Mouse (Mus musculus): ENCODE data around the gene Asah2. TPM values are rescaled to one million over a fixed set of nuclear protein-coding genes. Genes with fewer than 3 reads are reported as not detected.

Asah2 gene
- polyA plus RNA-seq, 1 experiment = 3.6 TPM

- Histone ChIP-seq H3K27ac (ENCODE audit: insufficient read depth, low read length) (no peak overlapping the region), H3K9ac (ENCODE audit: low read depth, poor library complexity, severe bottlenecking) (no peak overlapping the region), H3K36me3 (ENCODE audit: control insufficient read depth, insufficient read depth, low read length, poor library complexity, severe bottlenecking) (no peaks in the 10 kb centered on the region), H3K4me3 (ENCODE audit: low read depth, low read length) (no peak overlapping the region), H3K27me3 (ENCODE audit: control insufficient read depth, insufficient read depth, low read length, poor library complexity, severe bottlenecking) (no peaks in the 10 kb centered on the region), H3K4me1 (ENCODE audit: control insufficient read depth, insufficient read depth, low read length) (no peaks in the 10 kb centered on the region), H3K9me3 (replicated peaks; ENCODE audit: control insufficient read depth, insufficient read depth, low read length, poor library complexity, severe bottlenecking) (no peaks in the 10 kb centered on the region)
- TF ChIP-seq POLR2A (IDR thresholded peaks at IDR 0.05; ENCODE audit: insufficient read depth, low read length) = no peak
- TF ChIP-seq CTCF (IDR thresholded peaks at IDR 0.05; ENCODE audit: low read depth, low read length) = no peak
- no peak for TF ChIP-seq EP300 (IDR thresholded peaks at IDR 0.05; ENCODE audit: insufficient read depth, low read depth, low read length)
These were observed 111.1 kb downstream of the Asah2 start for GRCm38 (mm10) chr19:31996916-31997315.

- TF ChIP-seq CTCF (IDR thresholded peaks at IDR 0.05; ENCODE audit: low read depth, low read length) (no peak), POLR2A (IDR thresholded peaks at IDR 0.05; ENCODE audit: insufficient read depth, low read length) (no peak), EP300 (IDR thresholded peaks at IDR 0.05; ENCODE audit: insufficient read depth, low read depth, low read length) (no peak)
- Histone ChIP-seq H3K27ac (ENCODE audit: insufficient read depth, low read length) (no peak overlapping the region), H3K4me1 (ENCODE audit: control insufficient read depth, insufficient read depth, low read length) (no peaks in the 10 kb centered on the region), H3K36me3 (ENCODE audit: control insufficient read depth, insufficient read depth, low read length, poor library complexity, severe bottlenecking) (no peaks in the 10 kb centered on the region), H3K27me3 (ENCODE audit: control insufficient read depth, insufficient read depth, low read length, poor library complexity, severe bottlenecking) (no peaks in the 10 kb centered on the region), H3K4me3 (ENCODE audit: low read depth, low read length) (no peak overlapping the region), H3K9me3 (replicated peaks; ENCODE audit: control insufficient read depth, insufficient read depth, low read length, poor library complexity, severe bottlenecking) (no peaks in the 10 kb centered on the region), H3K9ac (ENCODE audit: low read depth, poor library complexity, severe bottlenecking) (no peak overlapping the region)
These were observed 117.0 kb downstream of the Asah2 start for GRCm38 (mm10) chr19:31991057-31991456.

GRCm38 (mm10) chr19:31975882-31976281 is 132.1 kb downstream of the Asah2 start:
- H3K27ac ChIP-seq (ENCODE audit: insufficient read depth, low read length) = no peak overlapping the region
- no peak overlapping the region for H3K9ac ChIP-seq (ENCODE audit: low read depth, poor library complexity, severe bottlenecking)
- H3K4me3 ChIP-seq (ENCODE audit: low read depth, low read length) = no peak overlapping the region
- no peaks in the 10 kb centered on the region for H3K36me3 ChIP-seq (ENCODE audit: control insufficient read depth, insufficient read depth, low read length, poor library complexity, severe bottlenecking)
- no peak for TF ChIP-seq POLR2A (IDR thresholded peaks at IDR 0.05; ENCODE audit: insufficient read depth, low read length)
- no peak for TF ChIP-seq CTCF (IDR thresholded peaks at IDR 0.05; ENCODE audit: low read depth, low read length)
- TF ChIP-seq EP300 (IDR thresholded peaks at IDR 0.05; ENCODE audit: insufficient read depth, low read depth, low read length) = no peak
- no peaks in the 10 kb centered on the region for H3K27me3 ChIP-seq (ENCODE audit: control insufficient read depth, insufficient read depth, low read length, poor library complexity, severe bottlenecking)
- peaks cover 7% of the 10 kb centered on the region for H3K9me3 ChIP-seq (replicated peaks; ENCODE audit: control insufficient read depth, insufficient read depth, low read length, poor library complexity, severe bottlenecking)
- H3K4me1 ChIP-seq (ENCODE audit: control insufficient read depth, insufficient read depth, low read length) = no peaks in the 10 kb centered on the region

GRCm38 (mm10) chr19:31971998-31972397 is 136.0 kb downstream of the Asah2 start:
- TF ChIP-seq POLR2A (IDR thresholded peaks at IDR 0.05; ENCODE audit: insufficient read depth, low read length) (no peak), EP300 (IDR thresholded peaks at IDR 0.05; ENCODE audit: insufficient read depth, low read depth, low read length) (0 out of 2 replicates have a peak, but pooled peaks have one; percentile 16), CTCF (IDR thresholded peaks at IDR 0.05; ENCODE audit: low read depth, low read length) (peak; percentile 95)
- H3K27ac ChIP-seq (ENCODE audit: insufficient read depth, low read length) = no peak overlapping the region

GRCm38 (mm10) chr19:31971405-31971804 is 136.6 kb downstream of the Asah2 start:
- Histone ChIP-seq H3K9me3 (replicated peaks; ENCODE audit: control insufficient read depth, insufficient read depth, low read length, poor library complexity, severe bottlenecking) (peaks cover 7% of the 10 kb centered on the region), H3K4me3 (ENCODE audit: low read depth, low read length) (no peak overlapping the region), H3K4me1 (ENCODE audit: control insufficient read depth, insufficient read depth, low read length) (no peaks in the 10 kb centered on the region), H3K36me3 (ENCODE audit: control insufficient read depth, insufficient read depth, low read length, poor library complexity, severe bottlenecking) (no peaks in the 10 kb centered on the region), H3K27me3 (ENCODE audit: control insufficient read depth, insufficient read depth, low read length, poor library complexity, severe bottlenecking) (no peaks in the 10 kb centered on the region), H3K27ac (ENCODE audit: insufficient read depth, low read length) (no peak overlapping the region), H3K9ac (ENCODE audit: low read depth, poor library complexity, severe bottlenecking) (no peak overlapping the region)
- TF ChIP-seq EP300 (IDR thresholded peaks at IDR 0.05; ENCODE audit: insufficient read depth, low read depth, low read length) = no peak
- TF ChIP-seq POLR2A (IDR thresholded peaks at IDR 0.05; ENCODE audit: insufficient read depth, low read length) = no peak

More at GRCm38 (mm10) chr19:31971998-31972397, 136.0 kb downstream of the Asah2 start:
- Histone ChIP-seq H3K9ac (ENCODE audit: low read depth, poor library complexity, severe bottlenecking) (no peak overlapping the region), H3K27me3 (ENCODE audit: control insufficient read depth, insufficient read depth, low read length, poor library complexity, severe bottlenecking) (no peaks in the 10 kb centered on the region), H3K4me3 (ENCODE audit: low read depth, low read length) (no peak overlapping the region), H3K36me3 (ENCODE audit: control insufficient read depth, insufficient read depth, low read length, poor library complexity, severe bottlenecking) (no peaks in the 10 kb centered on the region), H3K9me3 (replicated peaks; ENCODE audit: control insufficient read depth, insufficient read depth, low read length, poor library complexity, severe bottlenecking) (peaks cover 7% of the 10 kb centered on the region), H3K4me1 (ENCODE audit: control insufficient read depth, insufficient read depth, low read length) (no peaks in the 10 kb centered on the region)

GRCm38 (mm10) chr19:31967933-31968532 is 140.0 kb downstream of the Asah2 start:
- H3K27me3 ChIP-seq (ENCODE audit: control insufficient read depth, insufficient read depth, low read length, poor library complexity, severe bottlenecking) = no peaks in the 10 kb centered on the region
- no peak overlapping the region for H3K4me3 ChIP-seq (ENCODE audit: low read depth, low read length)
- H3K36me3 ChIP-seq (ENCODE audit: control insufficient read depth, insufficient read depth, low read length, poor library complexity, severe bottlenecking) = no peaks in the 10 kb centered on the region
- H3K9me3 ChIP-seq (replicated peaks; ENCODE audit: control insufficient read depth, insufficient read depth, low read length, poor library complexity, severe bottlenecking) = no peaks in the 10 kb centered on the region
- TF ChIP-seq EP300 (IDR thresholded peaks at IDR 0.05; ENCODE audit: insufficient read depth, low read depth, low read length) (no peak), POLR2A (IDR thresholded peaks at IDR 0.05; ENCODE audit: insufficient read depth, low read length) (no peak), CTCF (IDR thresholded peaks at IDR 0.05; ENCODE audit: low read depth, low read length) (no peak)
- H3K9ac ChIP-seq (ENCODE audit: low read depth, poor library complexity, severe bottlenecking) = no peak overlapping the region
- no peaks in the 10 kb centered on the region for H3K4me1 ChIP-seq (ENCODE audit: control insufficient read depth, insufficient read depth, low read length)
- H3K27ac ChIP-seq (ENCODE audit: insufficient read depth, low read length) = no peak overlapping the region
